Mouse (Mus musculus): ENCODE data around the gene Baz1b. TPM values are rescaled to one million over a fixed set of nuclear protein-coding genes. Genes with fewer than 3 reads are reported as not detected.

The Baz1b gene
- total and polyA plus RNA-seq, 2 experiments, result 11.9 to 27.5 TPM

GRCm38 (mm10) chr5:135286185-135286584, 99.1 kb downstream of the Baz1b start:
- Histone ChIP-seq H3K27ac (replicated peaks; ENCODE audit: insufficient read depth, low read depth, low read length) (no peak overlapping the region), H3K9ac (ENCODE audit: low read depth, low read length) (no peak overlapping the region), H3K4me3 (ENCODE audit: insufficient read depth, low read depth, low read length) (no peak overlapping the region), H3K4me1 (ENCODE audit: control insufficient read depth, insufficient read depth, low read length) (no peaks in the 10 kb centered on the region), H3K79me2 (ENCODE audit: control insufficient read depth, insufficient read depth, low read length) (no peaks in the 10 kb centered on the region), H3K27me3 (ENCODE audit: control insufficient read depth, insufficient read depth, low read length) (no peaks in the 10 kb centered on the region), H3K36me3 (ENCODE audit: control insufficient read depth, insufficient read depth, low read length) (no peaks in the 10 kb centered on the region)
- peak; percentile 45 for DNase-seq (ENCODE audit: extremely low read depth, low read depth, low spot score)
- TF ChIP-seq POLR2A (IDR thresholded peaks at IDR 0.05; ENCODE audit: extremely low read depth, insufficient read depth, low read length), result no peak
- TF ChIP-seq CTCF (IDR thresholded peaks at IDR 0.05; ENCODE audit: low read depth, low read length), result peak; percentile 95
- WGBS, result 2% methylated on average over 6 of the region's 6 CpGs

- H3K27ac ChIP-seq (replicated peaks; ENCODE audit: insufficient read depth, low read depth, low read length), result no peak overlapping the region
- no peaks in the 10 kb centered on the region for H3K4me1 ChIP-seq (ENCODE audit: control insufficient read depth, insufficient read depth, low read length)
- no peak overlapping the region for H3K4me3 ChIP-seq (ENCODE audit: insufficient read depth, low read depth, low read length)
- TF ChIP-seq POLR2A (IDR thresholded peaks at IDR 0.05; ENCODE audit: extremely low read depth, insufficient read depth, low read length) (no peak), CTCF (IDR thresholded peaks at IDR 0.05; ENCODE audit: low read depth, low read length) (no peak)
- H3K36me3 ChIP-seq (ENCODE audit: control insufficient read depth, insufficient read depth, low read length), result no peaks in the 10 kb centered on the region
- no peak overlapping the region for H3K9ac ChIP-seq (ENCODE audit: low read depth, low read length)
- WGBS, result 73% methylated on average over 5 of the region's 5 CpGs
- no peaks in the 10 kb centered on the region for H3K27me3 ChIP-seq (ENCODE audit: control insufficient read depth, insufficient read depth, low read length)
- no peak for DNase-seq (ENCODE audit: extremely low read depth, low read depth, low spot score)
- no peaks in the 10 kb centered on the region for H3K79me2 ChIP-seq (ENCODE audit: control insufficient read depth, insufficient read depth, low read length)
These were observed 99.9 kb downstream of the Baz1b start for GRCm38 (mm10) chr5:135286926-135287325.

- WGBS, result 80% methylated on average over 6 of the region's 6 CpGs
- Histone ChIP-seq H3K27me3 (ENCODE audit: control insufficient read depth, insufficient read depth, low read length) (no peaks in the 10 kb centered on the region), H3K4me1 (ENCODE audit: control insufficient read depth, insufficient read depth, low read length) (no peaks in the 10 kb centered on the region), H3K36me3 (ENCODE audit: control insufficient read depth, insufficient read depth, low read length) (no peaks in the 10 kb centered on the region), H3K27ac (replicated peaks; ENCODE audit: insufficient read depth, low read depth, low read length) (no peak overlapping the region), H3K9ac (ENCODE audit: low read depth, low read length) (no peak overlapping the region), H3K4me3 (ENCODE audit: insufficient read depth, low read depth, low read length) (no peak overlapping the region), H3K79me2 (ENCODE audit: control insufficient read depth, insufficient read depth, low read length) (no peaks in the 10 kb centered on the region)
- TF ChIP-seq CTCF (IDR thresholded peaks at IDR 0.05; ENCODE audit: low read depth, low read length) (no peak), POLR2A (IDR thresholded peaks at IDR 0.05; ENCODE audit: extremely low read depth, insufficient read depth, low read length) (no peak)
- no peak for DNase-seq (ENCODE audit: extremely low read depth, low read depth, low spot score)
These were observed 103.6 kb downstream of the Baz1b start for GRCm38 (mm10) chr5:135290703-135291102.

GRCm38 (mm10) chr5:135291193-135291592, 104.1 kb downstream of the Baz1b start:
- no peaks in the 10 kb centered on the region for H3K4me1 ChIP-seq (ENCODE audit: control insufficient read depth, insufficient read depth, low read length)
- no peaks in the 10 kb centered on the region for H3K79me2 ChIP-seq (ENCODE audit: control insufficient read depth, insufficient read depth, low read length)
- no peaks in the 10 kb centered on the region for H3K36me3 ChIP-seq (ENCODE audit: control insufficient read depth, insufficient read depth, low read length)
- WGBS, result 83% methylated on average over 4 of the region's 4 CpGs
- no peak overlapping the region for H3K27ac ChIP-seq (replicated peaks; ENCODE audit: insufficient read depth, low read depth, low read length)
- no peaks in the 10 kb centered on the region for H3K27me3 ChIP-seq (ENCODE audit: control insufficient read depth, insufficient read depth, low read length)
- no peak for TF ChIP-seq CTCF (IDR thresholded peaks at IDR 0.05; ENCODE audit: low read depth, low read length)
- no peak for TF ChIP-seq POLR2A (IDR thresholded peaks at IDR 0.05; ENCODE audit: extremely low read depth, insufficient read depth, low read length)
- no peak overlapping the region for H3K4me3 ChIP-seq (ENCODE audit: insufficient read depth, low read depth, low read length)
- no peak overlapping the region for H3K9ac ChIP-seq (ENCODE audit: low read depth, low read length)
- no peak for DNase-seq (ENCODE audit: extremely low read depth, low read depth, low spot score)

- DNase-seq (ENCODE audit: extremely low read depth, low read depth, low spot score), result no peak
- H3K79me2 ChIP-seq (ENCODE audit: control insufficient read depth, insufficient read depth, low read length), result no peaks in the 10 kb centered on the region
- WGBS, result 92% methylated on average over 2 of the region's 2 CpGs
- no peak overlapping the region for H3K27ac ChIP-seq (replicated peaks; ENCODE audit: insufficient read depth, low read depth, low read length)
- H3K9ac ChIP-seq (ENCODE audit: low read depth, low read length), result no peak overlapping the region
- no peak for TF ChIP-seq POLR2A (IDR thresholded peaks at IDR 0.05; ENCODE audit: extremely low read depth, insufficient read depth, low read length)
- TF ChIP-seq CTCF (IDR thresholded peaks at IDR 0.05; ENCODE audit: low read depth, low read length), result no peak
- H3K4me1 ChIP-seq (ENCODE audit: control insufficient read depth, insufficient read depth, low read length), result no peaks in the 10 kb centered on the region
- H3K27me3 ChIP-seq (ENCODE audit: control insufficient read depth, insufficient read depth, low read length), result no peaks in the 10 kb centered on the region
- H3K36me3 ChIP-seq (ENCODE audit: control insufficient read depth, insufficient read depth, low read length), result no peaks in the 10 kb centered on the region
- H3K4me3 ChIP-seq (ENCODE audit: insufficient read depth, low read depth, low read length), result no peak overlapping the region
These were observed 104.9 kb downstream of the Baz1b start for GRCm38 (mm10) chr5:135292001-135292400.

Other genes with a start within 250 kb of the Baz1b start
- 0.09 and 0.13 TPM in 2 replicates for gene Cldn4, start 240.3 kb upstream of the Baz1b start, total RNA-seq (2014; rRNA removed)
- 0.09 and 0.36 TPM in 2 replicates for gene Cldn4, start 240.3 kb upstream of the Baz1b start, polyA plus RNA-seq (2012; rRNA removed)
- 49.9 and 86.6 TPM in 2 replicates for gene Cldn3, start 201.1 kb upstream of the Baz1b start, total RNA-seq (2014; rRNA removed)
- 290 and 291 TPM in 2 replicates for gene Cldn3, start 201.1 kb upstream of the Baz1b start, polyA plus RNA-seq (2012; rRNA removed)
- 35.9 and 38.1 TPM in 2 replicates for gene Abhd11, start 178.1 kb upstream of the Baz1b start, total RNA-seq (2014; rRNA removed)
- gene Abhd11, start 178.1 kb upstream of the Baz1b start, polyA plus RNA-seq (2012; rRNA removed), result 77.6 and 78.8 TPM in 2 replicates
- 0.09 and 0.13 TPM in 2 replicates for gene Stx1a, start 163.8 kb upstream of the Baz1b start, total RNA-seq (2014; rRNA removed)
- gene Stx1a, start 163.8 kb upstream of the Baz1b start, polyA plus RNA-seq (2012; rRNA removed), result 1.1 and 1.3 TPM in 2 replicates
- 7.1 and 8.6 TPM in 2 replicates for gene Dnajc30, start 123.1 kb upstream of the Baz1b start, total RNA-seq (2014; rRNA removed)
- gene Dnajc30, start 123.1 kb upstream of the Baz1b start, polyA plus RNA-seq (2012; rRNA removed), result 39.9 and 45.7 TPM in 2 replicates
- 32.7 and 38.4 TPM in 2 replicates for gene Bud23, start 122.3 kb upstream of the Baz1b start, total RNA-seq (2014; rRNA removed)
- gene Bud23, start 122.3 kb upstream of the Baz1b start, polyA plus RNA-seq (2012; rRNA removed), result 50.9 and 51.7 TPM in 2 replicates
- gene Vps37d, start 109.0 kb upstream of the Baz1b start, total RNA-seq (2014; rRNA removed), result 0.13 and 0.18 TPM in 2 replicates
- gene Vps37d, start 109.0 kb upstream of the Baz1b start, polyA plus RNA-seq (2012; rRNA removed), result 0.60 and 0.66 TPM in 2 replicates
- 198 and 237 TPM in 2 replicates for gene Mlxipl, start 97.4 kb upstream of the Baz1b start, total RNA-seq (2014; rRNA removed)
- gene Mlxipl, start 97.4 kb upstream of the Baz1b start, polyA plus RNA-seq (2012; rRNA removed), result 444 and 617 TPM in 2 replicates
- 5.8 and 8.0 TPM in 2 replicates for gene Tbl2, start 37.6 kb upstream of the Baz1b start, total RNA-seq (2014; rRNA removed)
- gene Tbl2, start 37.6 kb upstream of the Baz1b start, polyA plus RNA-seq (2012; rRNA removed), result 9.6 and 10.1 TPM in 2 replicates
- gene Bcl7b, start 19.0 kb upstream of the Baz1b start, total RNA-seq (2014; rRNA removed), result 10.5 and 11.9 TPM in 2 replicates
- gene Bcl7b, start 19.0 kb upstream of the Baz1b start, polyA plus RNA-seq (2012; rRNA removed), result 17.6 and 20.2 TPM in 2 replicates
- not detected in 2 replicates for gene Fzd9, start 64.0 kb downstream of the Baz1b start, total RNA-seq (2014; rRNA removed)
- gene Fzd9, start 64.0 kb downstream of the Baz1b start, polyA plus RNA-seq (2012; rRNA removed), result 0.05 and 0.07 TPM in 2 replicates
- gene Fkbp6, start 162.8 kb downstream of the Baz1b start, total RNA-seq (2014; rRNA removed), result not detected in 2 replicates
- not detected in 2 replicates for gene Fkbp6, start 162.8 kb downstream of the Baz1b start, polyA plus RNA-seq (2012; rRNA removed)
- not detected in 2 replicates for gene Trim50, start 166.0 kb downstream of the Baz1b start, total RNA-seq (2014; rRNA removed)
- gene Trim50, start 166.0 kb downstream of the Baz1b start, polyA plus RNA-seq (2012; rRNA removed), result not detected in 2 replicates
- 7.7 and 10.7 TPM in 2 replicates for gene Nsun5, start 182.7 kb downstream of the Baz1b start, total RNA-seq (2014; rRNA removed)
- gene Nsun5, start 182.7 kb downstream of the Baz1b start, polyA plus RNA-seq (2012; rRNA removed), result 16.4 and 23.7 TPM in 2 replicates
- gene Pom121, start 207.3 kb downstream of the Baz1b start, total RNA-seq (2014; rRNA removed), result 0.92 and 2.0 TPM in 2 replicates
- 5.7 and 6.0 TPM in 2 replicates for gene Pom121, start 207.3 kb downstream of the Baz1b start, polyA plus RNA-seq (2012; rRNA removed)

Measured in liver, adult 2 months (tissue).